Mouse (Mus musculus) right cerebral cortex, postnatal 36 days (tissue): ENCODE results near the gene Myo9b.

Experiments
- DNase-seq, 2 experiments: peaks; one replicate each; pipeline ENCODE4 v3.0.0; 2022; ENCODE audit warnings: low spot score in 2 of 2, mixed read lengths in 1 of 2

Gene Myo9b

DNA sequence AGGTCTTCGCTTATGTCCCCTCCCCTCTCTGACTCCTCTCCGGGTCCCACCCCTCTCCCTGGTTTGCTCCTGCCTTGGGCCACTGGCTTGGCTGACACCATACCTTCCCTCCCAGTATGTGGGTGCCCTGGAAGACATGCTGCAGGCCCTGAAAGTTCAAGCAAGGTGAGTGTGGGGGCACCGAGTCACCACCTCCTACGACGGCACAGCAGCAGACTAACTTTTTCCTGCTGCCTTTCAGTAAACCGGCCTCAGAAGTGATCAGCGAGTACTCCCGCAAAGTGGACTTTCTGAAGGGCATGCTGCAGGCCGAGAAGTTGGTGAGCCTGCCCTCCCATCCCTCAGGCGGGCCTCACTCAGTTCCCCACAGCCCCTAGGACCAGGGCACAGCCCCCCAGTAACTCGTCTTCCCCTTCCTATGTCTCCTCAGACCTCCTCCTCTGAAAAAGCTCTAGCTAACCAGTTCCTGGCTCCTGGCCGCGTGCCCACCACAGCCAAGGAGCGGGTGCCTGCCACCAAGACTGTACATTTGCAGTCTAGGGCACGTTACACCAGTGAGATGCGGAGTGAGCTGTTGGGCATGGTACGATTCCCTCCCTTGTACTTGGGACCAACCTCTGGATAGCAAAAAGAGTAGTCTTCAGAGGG is 95.1 kb downstream of the Myo9b start:
- DNase-seq: no peak

DNA sequence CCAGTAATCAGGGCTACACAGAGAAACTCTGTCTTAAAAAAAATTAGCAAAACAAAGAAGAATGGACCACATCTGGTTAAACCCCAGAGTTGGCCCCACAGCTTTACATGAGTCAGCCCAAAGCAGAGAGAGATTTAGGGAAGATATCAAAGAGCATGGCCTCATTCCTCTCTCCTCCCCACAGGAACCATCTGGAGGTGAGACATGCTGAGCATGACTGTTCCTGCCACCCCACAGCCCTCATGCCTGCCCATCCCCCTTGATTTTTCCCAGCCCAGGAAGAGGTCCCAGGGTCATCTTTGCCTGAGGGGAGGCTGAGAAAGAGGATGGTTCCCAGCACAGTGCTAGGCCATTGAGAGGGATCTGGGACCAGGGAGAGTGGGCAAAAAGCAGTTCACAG is 95.9 kb downstream of the Myo9b start:
- DNase-seq: no peak

DNA sequence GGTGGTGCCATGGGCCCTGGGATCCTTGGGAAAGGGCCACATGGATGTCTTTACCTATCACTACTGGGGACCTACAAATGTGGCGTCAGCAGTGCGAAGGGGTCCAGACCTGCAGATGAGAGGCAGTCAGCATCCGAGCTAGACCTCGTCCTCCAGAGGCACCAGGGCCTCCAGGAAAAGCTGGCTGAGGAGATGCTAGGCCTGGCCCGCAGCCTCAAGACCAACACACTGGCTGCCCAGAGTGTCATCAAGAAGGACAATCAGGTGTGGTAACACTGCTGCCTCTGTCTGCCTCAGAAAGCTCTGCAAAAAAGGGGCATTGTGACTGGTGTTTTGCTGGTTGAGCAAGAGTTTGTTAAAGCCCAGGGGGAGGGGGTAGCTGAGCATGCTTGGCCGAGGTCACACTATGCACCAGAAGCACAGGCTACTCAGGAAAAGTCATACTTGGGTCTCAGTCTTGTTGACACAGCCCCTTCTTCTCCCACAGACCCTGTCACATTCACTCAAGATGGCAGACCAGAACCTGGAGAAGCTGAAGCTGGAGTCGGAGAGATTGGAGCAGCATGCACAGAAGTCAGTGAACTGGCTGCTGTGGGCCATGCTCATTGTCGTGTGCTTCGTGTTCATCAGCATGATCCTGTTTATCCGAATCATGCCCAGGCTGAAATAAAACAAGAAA is 96.7 kb downstream of the Myo9b start:
- no peak for DNase-seq

DNA sequence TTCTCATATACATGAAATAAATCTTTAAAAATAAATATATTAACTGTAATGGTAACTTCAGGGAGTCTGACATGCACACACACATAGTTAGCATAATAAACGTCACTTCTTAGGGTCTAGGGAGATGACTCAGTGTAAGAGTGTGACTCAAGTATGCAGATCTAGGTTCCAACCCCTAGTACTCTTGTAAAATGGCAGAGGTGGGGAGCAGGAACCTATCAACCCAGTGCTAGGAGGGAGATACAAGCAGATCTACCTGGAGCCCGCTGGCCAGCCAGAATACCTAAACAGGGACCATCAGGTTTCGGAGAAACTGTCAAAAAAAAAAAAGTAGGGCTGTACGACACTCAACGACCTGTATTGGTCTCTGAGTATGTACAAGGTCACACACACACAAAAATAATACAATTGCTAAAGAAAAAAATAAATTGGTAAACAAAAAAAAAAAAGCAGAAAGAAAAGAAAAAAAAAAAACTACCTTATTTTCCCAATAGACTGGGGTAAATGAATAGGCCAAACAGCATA is 98.3 kb downstream of the Myo9b start:
- no peak for DNase-seq

DNA sequence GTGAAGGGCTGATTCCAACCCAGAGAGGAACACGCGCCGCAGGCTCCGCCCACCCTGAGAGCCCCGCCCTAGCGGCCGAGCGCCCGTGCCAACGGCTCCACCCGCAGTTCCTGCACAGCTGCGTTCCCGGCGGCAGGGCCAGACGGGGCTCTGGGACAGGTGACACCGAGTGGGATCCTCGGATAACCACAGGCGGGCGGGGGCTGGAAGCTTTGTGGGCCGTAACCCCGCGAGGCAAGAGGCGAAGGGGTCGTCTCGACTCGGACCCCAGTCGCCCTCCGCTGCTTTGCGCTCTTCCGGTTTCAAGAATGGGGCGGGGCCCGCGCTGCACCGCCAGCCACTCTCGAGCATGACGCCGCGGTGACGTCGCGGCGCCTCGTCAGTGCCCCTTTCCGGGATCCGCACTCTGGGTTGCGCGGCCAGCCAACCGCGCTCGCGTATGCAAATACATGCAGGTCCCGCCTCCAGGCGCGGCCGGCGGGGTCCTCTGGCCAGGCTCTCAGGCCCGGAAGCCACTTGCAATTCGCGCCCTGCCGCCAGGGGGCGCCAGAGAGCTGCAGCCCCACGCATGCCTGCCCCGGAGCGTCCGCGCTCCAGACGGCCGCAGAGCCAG is 98.8 kb downstream of the Myo9b start, which contains the start of gene Ocel1:
Gene Ocel1 (plus strand): TSS at position 63 of the 613 bp plus-strand sequence.
- peak; percentile 98 to 99 for DNase-seq

DNA sequence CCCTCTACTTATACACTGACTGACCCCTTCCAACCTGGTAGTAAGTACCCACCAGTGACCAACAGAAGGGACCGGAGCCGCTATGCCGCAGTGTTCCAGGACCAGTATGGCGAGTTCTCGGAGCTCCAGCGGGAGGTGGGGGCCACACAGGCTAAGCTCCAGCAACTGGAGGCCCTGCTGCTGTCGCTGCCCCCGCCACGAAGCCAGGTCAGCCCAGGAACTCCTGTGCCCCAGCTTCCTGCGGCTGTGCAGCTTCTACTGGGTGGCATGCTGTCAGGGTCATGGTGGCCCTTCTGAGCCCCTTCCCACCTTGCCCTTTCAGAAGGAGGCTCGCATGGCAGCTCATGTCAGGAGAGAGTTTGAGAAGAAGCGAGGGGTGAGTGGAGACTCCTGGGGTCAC is 99.9 kb downstream of the Myo9b start:
- no peak for DNase-seq

DNA sequence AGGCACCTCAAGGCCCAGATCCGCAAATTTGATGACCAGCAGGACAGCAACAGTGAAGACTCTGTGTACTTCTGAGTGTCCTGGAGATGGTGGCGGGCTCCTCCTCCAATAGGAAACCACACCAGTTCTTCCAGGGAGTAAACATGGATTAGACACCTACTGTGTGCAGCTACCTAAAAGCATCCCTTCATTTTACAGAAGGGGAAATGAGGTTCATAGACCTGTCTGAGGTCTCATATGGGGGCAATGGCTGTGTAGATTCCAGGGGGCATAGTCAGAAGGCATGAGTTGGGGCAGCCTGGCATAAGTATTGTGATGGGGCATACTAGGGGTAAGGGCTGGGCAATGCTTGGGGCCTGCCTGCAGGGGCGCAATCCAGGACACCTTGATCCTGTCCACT is 100.5 kb downstream of the Myo9b start:
- no peak for DNase-seq

DNA sequence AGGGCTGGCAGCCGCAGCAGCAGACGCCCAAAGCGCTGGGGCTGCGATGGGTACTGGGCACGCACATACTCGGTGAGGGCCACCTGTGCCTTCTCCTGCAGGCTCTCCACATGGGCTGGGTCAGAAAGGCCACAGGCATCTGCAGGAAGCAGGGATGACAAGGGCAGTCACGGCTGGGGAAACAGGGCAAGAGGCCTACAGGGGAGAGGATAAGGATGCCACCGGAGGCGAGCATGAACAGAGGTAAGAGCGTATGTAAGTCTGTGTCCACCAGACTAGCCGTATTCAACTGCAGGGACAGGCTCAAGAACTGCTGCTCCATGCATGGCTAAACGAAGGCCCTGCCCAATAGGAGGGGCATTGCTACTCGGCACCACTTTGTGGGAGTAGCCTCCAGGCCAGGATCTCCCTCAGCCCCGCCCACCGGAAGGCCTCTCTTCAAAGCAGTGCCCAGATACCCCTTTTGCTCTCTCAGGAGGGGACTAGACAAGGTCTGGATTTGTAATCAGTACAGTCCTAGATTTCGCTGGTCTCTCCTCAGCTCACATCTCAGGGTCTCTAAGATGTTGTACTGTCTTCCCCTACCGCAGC is 102.2 kb downstream of the Myo9b start:
- no peak for DNase-seq

DNA sequence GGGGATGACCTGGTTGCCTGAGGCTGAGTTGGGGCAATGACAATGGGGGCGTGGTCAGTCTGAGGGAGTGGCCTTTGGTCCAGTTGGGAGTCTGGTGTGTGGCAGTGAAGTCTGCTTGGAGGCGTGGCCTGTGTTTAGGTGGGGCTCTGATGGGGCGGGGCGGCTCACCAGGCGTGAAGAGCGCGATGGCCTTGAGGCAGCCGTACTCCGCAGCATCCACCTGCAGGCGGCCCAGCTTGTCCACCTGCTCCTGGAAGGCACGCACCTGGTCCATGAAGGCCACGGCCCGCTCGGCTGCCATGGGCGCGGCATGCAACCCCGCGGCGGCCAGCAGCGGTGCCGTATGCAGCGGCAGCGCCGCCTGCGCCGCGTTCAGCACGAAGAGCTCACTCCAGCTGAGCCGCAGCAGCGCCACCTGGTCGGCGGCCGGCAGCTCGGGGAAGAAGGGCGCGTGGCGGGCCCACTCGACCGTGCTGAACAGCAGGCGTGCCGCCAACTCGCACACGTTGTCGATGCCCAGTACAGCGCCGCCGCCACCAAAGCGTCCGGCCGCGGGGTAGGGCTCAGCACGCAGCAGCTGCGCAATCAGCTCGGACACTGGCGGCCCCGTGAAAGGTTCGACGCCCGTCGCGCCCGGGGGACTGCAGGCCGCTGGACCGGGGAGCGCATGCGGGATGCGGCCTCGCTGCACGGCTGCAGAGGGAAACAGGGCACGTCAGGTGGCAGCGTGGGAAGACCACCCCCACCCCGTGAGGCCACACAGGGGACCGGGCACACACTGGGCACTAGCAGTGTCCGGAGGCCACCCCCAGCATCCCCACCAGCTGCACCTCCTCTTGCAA is 103.3 kb downstream of the Myo9b start:
- peak; percentile 61 to 68 for DNase-seq

DNA sequence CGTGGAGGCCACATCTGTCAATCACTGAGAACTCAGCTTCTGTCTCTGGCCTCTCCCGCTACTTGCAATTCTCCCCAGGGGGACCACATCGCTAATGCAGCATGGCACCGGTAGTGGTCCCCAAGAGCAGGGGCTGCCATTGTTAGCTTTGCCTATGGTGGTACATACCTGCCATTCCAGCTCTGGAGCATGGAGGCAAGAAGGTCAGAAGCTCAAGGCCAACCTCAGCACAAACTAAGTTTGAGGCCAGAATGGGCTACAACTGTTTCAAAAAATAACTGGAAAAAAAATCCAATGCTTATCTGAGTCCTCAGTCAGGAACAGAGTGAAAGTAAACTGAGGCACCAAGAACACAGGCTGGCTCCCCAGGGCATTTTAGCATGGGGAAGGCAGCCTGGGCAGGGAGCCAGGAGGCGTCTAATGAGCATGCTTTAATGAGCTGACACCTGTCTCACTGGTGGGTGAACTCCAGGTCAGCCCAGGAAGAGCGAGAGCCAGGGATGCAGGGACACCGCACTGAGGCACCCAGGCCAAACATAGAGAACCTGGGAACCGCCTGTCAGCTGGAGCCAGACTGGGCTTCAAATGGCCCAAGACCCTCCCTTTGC is 104.0 kb downstream of the Myo9b start:
- no peak for DNase-seq

DNA sequence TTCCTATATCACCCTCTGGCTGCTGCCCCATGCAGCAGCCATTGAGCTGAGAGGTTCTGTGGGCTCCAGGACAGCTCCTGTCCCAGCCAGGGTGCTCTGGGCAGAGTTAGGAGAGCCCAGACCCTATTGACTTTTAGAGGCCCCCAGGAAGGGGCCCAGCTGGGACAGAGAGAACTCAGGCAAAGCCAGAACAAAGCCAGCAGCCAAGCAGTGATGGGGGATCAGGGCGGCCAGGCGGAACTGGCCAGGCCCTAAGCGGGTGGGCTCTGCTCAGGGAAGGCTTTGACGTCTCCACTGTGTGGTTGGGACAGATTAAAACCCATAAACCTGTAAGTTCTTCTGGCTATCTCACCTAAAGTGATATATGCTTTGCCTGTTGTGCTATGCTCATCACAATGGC is 106.5 kb downstream of the Myo9b start:
- DNase-seq: no peak

DNA sequence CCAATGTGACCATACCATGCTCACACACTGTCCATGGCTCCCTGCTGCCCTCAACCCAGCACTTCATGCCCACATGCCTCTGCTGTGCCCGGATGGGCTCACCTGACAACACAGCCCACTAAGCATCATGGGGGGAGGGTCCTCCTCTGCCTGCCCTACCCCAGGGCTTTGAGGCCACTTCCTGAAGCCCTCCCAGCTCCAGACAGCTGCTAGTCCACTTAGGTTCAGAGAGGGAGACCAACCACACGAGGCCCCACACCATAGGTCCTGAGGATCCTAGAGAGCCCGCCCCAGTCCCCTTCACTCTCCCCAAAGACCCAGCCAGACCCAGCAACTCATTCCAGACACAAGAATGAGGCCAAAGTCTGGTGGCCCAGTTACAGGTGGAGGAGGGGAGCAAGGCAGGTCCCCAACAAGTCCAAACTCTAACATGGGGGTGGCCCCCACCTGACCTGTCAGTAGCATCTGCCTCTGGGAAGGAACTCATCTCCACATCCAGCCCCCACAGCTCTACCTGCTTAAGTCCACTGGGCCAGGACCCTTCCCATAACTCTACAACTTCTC is 107.1 kb downstream of the Myo9b start:
- no peak for DNase-seq

DNA sequence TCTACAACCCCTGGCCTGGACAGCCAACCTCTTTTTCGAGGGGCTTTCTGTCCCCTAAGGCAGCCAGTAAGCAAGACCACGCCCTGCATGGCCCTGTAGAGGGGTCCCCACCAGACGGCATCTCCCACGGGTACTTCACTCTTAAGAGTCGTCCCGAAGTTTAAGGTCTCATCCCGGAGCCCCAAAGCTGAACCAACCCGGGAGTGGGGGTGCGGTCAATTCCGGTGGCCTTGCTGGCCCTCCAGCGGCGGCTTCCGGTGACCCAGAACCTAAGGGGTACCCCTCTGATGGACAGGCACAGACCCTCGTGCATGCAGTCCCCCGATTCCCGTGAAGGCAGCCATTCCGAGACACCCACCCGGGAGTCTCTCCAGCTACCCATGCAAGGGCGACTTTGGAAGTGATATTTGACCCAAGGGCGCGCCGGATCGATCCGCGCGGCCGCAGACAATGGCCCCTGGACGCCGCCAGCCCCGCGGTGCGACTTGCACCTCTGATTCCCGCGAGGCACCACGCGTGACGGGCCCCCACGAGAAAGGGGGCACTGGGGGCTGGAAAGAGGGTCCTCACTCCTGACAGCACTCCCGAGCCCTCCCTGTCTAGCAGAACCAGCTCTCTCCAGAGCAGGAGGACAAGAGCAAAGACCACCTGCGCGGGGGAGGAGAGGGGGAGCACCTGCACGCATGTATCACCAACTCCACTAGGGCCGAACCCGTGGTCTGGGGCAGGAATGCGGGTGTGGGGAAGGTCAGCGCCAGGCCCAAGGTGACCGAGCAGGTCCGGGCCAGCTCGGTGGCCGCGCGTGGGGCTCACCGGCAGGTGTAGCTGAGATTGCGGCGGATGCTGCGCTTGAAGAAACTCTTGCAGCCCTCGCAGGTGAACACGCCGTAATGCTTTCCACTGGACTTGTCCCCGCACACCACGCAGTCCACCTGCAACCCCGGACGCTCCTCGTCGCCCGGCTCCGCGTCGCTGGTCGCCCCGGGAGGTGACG is 108.0 kb downstream of the Myo9b start:
- DNase-seq: no peak

DNA sequence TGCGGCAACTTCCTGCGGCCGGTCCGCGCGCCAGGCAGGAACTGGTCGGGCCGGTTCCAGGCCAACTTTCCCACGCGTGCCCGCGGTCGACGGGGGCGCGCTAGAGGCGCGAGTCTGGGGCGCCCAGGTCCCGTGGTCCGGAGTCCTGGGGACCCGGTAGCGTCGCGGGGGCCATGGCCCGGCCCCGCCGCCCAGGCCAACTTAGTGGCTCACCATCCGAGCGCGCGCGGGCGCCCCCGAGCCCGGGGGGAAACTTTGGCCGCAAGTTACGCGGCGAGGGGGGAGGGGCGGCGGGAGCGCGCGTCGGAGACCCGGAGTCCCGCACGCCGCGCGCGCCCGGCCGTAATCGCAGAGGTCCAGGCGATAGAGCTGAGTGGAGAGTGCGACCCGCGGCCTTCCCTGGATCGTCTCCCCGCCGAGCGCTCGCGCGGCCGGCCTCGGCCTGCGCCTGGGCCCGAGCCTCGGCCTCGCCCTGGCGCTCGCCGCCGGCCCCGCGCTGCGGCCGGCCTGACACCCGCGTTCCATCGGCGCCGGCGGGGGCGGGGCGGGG is 109.0 kb downstream of the Myo9b start, which contains the start of gene Nr2f6:
Gene Nr2f6 (minus strand): TSS at position 540 of the 550 bp plus-strand sequence.
- no peak for DNase-seq

DNA sequence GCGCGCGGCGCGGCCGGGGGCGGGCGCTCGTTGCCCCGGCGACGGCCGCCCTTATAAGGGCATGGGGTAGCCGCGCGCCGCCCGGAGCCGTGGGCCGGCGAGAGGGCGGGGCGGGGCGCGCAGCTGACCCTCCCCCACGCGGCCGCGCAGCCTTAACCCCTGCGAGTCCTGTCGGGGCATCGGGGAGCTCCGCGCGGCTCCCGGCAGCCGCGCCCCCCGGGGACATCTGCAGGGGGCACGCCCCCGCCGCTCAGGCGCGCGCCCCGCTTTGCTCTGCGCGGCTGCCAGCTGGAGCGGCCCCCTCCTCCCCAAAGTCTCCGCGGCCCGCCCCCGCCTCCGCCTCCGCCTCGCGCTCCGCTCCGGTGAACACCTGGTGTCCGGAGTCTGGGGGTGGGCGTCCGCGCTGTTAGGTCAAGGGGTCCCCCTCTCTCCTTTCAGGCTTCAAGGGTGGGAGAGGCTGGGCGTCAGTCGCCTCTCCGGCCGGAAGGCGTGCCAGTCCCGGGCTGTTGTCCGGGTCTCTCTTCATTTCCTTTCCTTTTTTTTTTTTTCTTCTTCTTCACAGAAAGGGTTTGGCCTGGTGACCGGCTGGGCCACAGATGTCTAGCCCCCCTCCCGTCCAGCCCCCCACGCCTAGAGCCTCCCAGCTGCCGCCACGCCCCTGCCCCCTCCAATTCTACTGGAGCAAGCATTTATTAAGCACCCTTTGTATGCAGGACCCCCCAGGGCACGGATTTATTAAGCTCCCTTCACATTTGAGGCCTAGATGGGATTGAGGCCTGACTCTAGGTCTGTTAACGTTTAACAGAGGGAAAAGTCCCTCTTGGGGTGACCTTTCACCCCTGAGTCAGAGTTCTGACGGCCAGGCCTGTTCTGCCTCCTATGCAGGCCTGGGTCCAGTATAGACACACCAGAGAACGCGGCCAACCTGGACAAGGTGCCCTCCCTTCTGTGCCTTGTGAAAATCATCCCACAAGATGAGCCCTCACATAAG is 109.8 kb downstream of the Myo9b start:
- DNase-seq: peak; percentile 66 to 72

DNA sequence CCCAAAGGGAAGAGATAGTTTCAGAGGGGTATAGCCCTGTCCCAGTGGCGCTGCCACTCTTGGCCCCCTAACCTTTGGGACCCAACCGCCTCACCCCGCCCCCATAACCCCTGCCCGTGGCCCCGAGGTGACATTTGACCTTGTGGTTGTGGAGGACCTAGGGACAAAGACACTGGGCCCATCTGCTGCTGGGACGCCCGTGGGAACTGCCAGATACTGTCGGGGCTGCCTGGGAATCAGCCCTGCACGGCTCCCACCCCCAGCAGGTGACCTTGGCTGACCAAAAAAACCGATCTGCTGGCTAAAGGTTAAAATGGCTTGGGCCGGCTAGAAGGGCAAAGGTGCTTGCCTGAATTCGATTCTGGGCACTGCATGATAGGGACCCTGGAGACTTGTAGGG is 110.9 kb downstream of the Myo9b start:
- DNase-seq: no peak

DNA sequence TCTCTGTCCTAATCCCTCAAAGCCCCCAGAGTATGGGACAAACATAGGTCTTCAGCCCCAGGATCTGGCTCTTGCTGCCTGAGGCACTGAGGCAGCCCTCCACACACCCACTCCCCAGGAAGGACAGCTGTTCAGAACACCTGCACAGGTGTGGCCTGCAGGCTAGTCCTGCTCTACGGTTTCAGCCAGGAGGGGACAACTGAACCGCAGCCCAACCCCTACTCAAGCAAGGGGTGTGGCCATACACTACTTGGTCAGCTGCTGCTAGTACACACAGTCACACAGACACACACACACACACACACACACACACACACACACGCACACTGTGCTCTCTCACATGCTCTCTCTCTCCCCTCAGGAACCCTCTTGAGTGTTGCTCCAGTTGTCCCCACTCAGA is 111.3 kb downstream of the Myo9b start:
- no peak for DNase-seq
